Mouse (Mus musculus): ENCODE data around the gene Sox30. TPM values are rescaled to one million over a fixed set of nuclear protein-coding genes. Genes with fewer than 3 reads are reported as not detected.
"Not testable (repeated sequence)": the region's sequence is repeated elsewhere in the genome, so short reads cannot be mapped to it uniquely, and the experiment has no call there.

Sox30 gene
- total RNA-seq, 2 experiments from 2014 or later = 0.11 to 0.12 TPM

DNA sequence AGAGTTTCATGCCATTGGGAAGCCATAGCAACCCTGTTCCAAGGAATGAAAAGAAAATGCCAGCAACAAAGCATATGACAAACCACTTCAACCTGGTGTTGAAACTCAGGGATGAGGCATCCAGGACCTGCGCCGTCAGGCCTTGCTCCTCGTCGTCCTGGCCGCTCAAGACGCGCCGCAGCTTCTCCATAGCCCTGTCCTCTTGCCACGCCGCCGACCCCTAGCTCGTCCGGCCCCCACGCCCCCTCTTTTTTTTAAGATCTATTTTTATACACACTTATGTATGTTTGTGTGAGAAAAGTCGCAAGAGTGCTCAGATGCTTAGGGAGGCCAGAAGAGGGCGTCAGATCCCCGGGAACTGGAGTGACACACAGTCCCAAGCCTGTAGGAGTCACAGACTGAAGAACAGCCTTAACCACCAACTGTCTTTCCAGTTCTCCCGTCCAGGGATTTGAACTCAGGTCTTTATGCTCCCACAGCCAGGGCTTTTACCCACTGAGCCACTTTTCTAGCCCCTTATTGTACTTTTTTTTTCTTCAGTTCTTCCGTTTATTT is 72.1 kb downstream of the Sox30 start, which contains the start of gene Gm12166:
Gm12166 (minus strand) TSS at position 217 of the 555 bp plus-strand sequence.
- peak in 1 of 2 experiments; percentile 73 for DNase-seq (ENCODE audit: extremely low spot score in 1 of 2, low spot score in 2 of 2)
- intact Hi-C loops (cut with DNase I) = not testable (repeated sequence)

DNA sequence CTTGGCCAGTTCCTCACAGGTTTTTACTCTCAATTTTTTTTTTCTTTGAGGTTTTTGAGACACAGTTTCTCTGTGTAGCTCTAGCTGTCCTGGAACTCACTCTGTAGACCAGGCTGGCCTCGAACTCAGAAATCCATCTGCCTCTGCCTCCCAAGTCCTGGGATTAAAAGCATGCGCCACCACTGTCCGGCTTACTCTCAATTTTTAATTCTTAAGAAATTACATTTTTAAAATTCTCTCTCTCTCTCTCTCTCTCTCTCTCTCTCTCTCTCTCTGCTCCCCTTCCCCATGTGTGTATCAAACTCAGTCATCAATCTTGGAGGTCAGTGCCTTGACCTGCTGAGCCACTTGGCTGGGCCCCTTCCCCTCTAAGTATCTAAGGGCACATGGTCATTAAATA is 73.3 kb downstream of the Sox30 start:
- intact Hi-C loops (cut with DNase I); DNase-seq (ENCODE audit: extremely low spot score in 1 of 2, low spot score in 2 of 2): not testable (repeated sequence)

DNA sequence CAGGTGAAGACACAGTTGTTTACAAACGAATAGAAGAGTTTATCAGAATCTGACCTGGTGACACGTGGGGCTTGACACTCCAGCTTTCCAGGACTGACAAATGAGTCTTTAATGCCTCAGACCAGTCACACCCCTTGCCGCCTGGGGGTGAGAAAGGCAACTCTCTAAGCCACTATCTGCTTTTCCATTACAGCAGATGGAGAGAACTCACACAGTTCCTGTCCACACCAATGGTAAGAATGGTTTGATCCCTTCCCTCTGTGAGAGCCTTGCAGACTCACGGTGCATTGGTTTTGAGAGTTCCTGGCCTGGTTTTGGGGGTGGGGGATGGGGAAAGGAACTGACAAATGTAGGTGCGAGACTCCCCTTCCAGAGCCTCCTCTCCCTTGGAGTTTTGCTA is 74.2 kb downstream of the Sox30 start:
- intact Hi-C loops (cut with DNase I) = no loop called here
- DNase-seq (ENCODE audit: extremely low spot score in 1 of 2, low spot score in 2 of 2) = no peak

DNA sequence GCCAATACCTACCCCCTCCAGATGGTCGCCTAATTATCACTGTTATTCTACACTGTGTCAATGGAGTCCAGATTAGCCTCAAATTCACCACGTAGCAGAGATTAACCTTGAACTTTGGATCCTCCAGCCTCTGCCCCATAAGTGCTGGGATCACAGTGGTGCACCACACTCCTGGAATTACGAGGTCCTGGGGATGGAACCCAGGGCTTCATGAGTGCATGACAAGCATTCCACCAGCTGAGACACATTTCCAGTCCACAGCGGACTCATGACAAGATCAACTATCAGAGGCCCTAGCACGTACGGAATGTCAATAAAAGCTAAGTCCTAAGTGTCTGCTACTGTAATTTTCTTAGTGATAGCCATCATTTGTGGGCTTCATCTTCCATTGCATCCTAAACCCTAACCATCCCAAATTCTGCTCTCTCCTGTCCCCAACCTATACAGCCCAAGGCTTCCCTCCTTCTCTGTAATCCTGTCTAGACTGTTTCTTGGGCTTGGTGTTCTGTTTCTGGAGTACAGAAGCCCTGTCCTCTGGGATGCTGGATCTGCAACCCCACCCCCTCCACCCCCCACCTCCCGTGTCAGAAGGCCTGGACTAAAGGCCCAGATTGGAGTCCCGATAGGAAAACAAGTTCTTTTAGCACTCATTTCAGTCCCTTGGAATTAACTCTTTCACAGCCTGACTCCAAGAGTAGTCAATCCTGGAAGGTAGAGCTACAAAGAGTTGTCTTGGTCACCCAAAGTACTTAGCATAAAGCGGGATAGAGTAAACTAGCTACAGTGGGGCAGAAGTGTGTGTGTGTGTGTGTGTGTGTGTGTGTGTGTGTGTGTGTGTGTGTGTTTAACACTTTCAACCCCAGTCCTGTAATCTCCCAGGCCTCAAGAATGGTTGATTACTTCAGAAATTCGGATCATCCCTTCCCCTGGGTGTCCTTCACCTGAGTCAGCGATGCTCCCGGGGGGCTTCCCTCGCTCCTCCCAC is 75.1 kb downstream of the Sox30 start:
- intact Hi-C loops (cut with DNase I) = loop anchor here (5.0 kb wide), 3 partner anchors 77 to 147 kb away; partner anchors contain the start of gene Thg1l
- DNase-seq (ENCODE audit: extremely low spot score in 1 of 2, low spot score in 2 of 2) = no peak

- intact Hi-C loops (cut with DNase I) = loop anchor here (5.0 kb wide), 3 partner anchors 76 to 146 kb away; partner anchors contain the start of gene Thg1l
- DNase-seq (ENCODE audit: extremely low spot score in 1 of 2, low spot score in 2 of 2) = peak; percentile 54 to 88
Observed at GRCm38 (mm10) chr11:46055896-46056769, 76.0 kb downstream of the Sox30 start, which contains the start of gene Adam19. Gene Adam19 (plus strand): TSS chr11:46055992.

- intact Hi-C loops (cut with DNase I) = loop anchor here (5.0 kb wide), 3 partner anchors 75 to 145 kb away; partner anchors contain the start of gene Thg1l
- DNase-seq (ENCODE audit: extremely low spot score in 1 of 2, low spot score in 2 of 2) = peak in 1 of 2 experiments; percentile 52
Observed at GRCm38 (mm10) chr11:46056770-46057411, 76.8 kb downstream of the Sox30 start.

DNA sequence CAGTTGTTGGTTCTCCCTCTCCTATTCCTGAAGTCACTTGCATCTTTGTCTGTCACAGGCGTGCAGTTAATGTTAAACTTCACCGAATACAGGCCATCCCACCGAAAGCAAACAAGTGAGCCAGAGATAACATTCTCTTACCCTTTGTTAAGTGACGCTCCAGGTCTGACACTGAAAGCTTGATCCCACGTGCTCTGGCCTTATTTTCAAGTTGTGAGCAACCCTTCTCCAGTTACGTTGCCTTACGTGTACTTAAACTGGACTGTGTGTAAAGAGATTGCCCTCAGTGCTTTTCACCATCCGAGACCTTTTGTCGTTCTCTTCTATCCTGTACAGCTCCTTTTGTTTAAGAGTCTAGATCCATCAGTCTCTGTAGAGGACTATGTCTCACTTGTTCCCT is 77.9 kb downstream of the Sox30 start:
- DNase-seq (ENCODE audit: extremely low spot score in 1 of 2, low spot score in 2 of 2) = no peak

GRCm38 (mm10) chr11:46058916-46059315 is 78.8 kb downstream of the Sox30 start:
- no peak for DNase-seq (ENCODE audit: extremely low spot score in 1 of 2, low spot score in 2 of 2)
- intact Hi-C loops (cut with DNase I) = loop anchor here (5.0 kb wide), 3 partner anchors 73 to 143 kb away; partner anchors contain the start of gene Thg1l

More for the DNA sequence above, 77.9 kb downstream of the Sox30 start:
- intact Hi-C loops (cut with DNase I) = loop anchor here (5.0 kb wide), 3 partner anchors 74 to 144 kb away; partner anchors contain the start of gene Thg1l

GRCm38 (mm10) chr11:46059887-46060650 is 80.0 kb downstream of the Sox30 start:
- intact Hi-C loops (cut with DNase I) = loop anchor here (5.0 kb wide), 3 partner anchors 72 to 142 kb away; partner anchors contain the start of gene Thg1l
- DNase-seq (ENCODE audit: extremely low spot score in 1 of 2, low spot score in 2 of 2) = no peak

DNA sequence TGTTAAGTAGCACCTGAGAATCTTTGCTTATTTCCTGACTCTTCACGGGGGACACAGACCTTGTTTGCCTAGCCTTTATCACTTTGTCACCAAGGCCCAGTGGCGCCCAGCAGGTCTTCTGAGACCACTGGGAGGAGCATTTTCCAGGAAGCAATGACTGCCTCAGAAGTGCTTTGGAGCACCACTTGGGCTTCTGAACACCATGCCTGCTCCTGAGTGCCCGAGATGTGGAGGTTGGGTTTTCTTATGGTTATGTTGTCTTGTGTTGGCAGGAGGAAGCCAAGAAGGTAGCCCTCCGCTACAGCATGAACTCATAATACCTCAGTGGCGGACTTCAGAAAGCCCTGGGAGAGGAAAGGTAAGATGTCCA is 80.5 kb downstream of the Sox30 start:
- DNase-seq (ENCODE audit: extremely low spot score in 1 of 2, low spot score in 2 of 2) = no peak
- intact Hi-C loops (cut with DNase I) = no loop called here

DNA sequence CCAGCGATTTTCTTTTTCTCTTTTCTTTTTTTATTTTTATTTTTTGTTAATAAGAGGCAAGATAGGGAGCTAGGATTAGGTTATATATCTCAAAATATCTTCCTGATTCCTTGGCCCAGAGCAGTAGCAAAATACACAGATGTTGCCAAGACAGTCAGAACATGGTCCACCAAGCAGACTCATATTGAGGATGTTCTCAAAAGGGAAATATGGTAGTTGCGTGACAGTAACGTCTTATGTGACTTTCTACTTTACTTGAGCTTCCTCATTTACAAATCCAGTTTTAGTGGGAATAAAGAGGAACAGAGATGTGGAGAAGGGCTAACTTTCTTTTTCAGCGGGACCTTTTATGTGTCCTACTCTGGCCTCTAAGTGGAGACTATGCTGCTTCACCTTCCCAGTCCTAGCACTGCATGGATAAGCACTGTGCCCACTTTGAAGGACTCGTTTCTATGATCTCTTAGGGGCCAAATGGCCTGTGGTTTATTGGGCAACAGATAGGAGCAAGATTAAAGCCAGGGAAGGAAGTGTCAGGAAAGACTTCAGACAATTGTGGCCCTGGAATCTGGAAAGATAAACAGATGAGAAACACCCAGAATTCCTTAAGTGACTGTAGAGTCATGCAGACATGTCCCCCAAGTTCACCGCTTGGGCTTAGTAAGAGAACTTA is 81.8 kb downstream of the Sox30 start:
- intact Hi-C loops (cut with DNase I) = no loop called here
- no peak for DNase-seq (ENCODE audit: extremely low spot score in 1 of 2, low spot score in 2 of 2)

GRCm38 (mm10) chr11:46062569-46062968 is 82.5 kb downstream of the Sox30 start:
- DNase-seq (ENCODE audit: extremely low spot score in 1 of 2, low spot score in 2 of 2) = no peak
- intact Hi-C loops (cut with DNase I) = no loop called here

GRCm38 (mm10) chr11:46062993-46063731 is 83.1 kb downstream of the Sox30 start:
- no peak for DNase-seq (ENCODE audit: extremely low spot score in 1 of 2, low spot score in 2 of 2)
- intact Hi-C loops (cut with DNase I) = no loop called here

- DNase-seq (ENCODE audit: extremely low spot score in 1 of 2, low spot score in 2 of 2) = peak in 1 of 2 experiments; percentile 77
- intact Hi-C loops (cut with DNase I) = no loop called here
Observed at GRCm38 (mm10) chr11:46064767-46065166, 84.7 kb downstream of the Sox30 start.

DNA sequence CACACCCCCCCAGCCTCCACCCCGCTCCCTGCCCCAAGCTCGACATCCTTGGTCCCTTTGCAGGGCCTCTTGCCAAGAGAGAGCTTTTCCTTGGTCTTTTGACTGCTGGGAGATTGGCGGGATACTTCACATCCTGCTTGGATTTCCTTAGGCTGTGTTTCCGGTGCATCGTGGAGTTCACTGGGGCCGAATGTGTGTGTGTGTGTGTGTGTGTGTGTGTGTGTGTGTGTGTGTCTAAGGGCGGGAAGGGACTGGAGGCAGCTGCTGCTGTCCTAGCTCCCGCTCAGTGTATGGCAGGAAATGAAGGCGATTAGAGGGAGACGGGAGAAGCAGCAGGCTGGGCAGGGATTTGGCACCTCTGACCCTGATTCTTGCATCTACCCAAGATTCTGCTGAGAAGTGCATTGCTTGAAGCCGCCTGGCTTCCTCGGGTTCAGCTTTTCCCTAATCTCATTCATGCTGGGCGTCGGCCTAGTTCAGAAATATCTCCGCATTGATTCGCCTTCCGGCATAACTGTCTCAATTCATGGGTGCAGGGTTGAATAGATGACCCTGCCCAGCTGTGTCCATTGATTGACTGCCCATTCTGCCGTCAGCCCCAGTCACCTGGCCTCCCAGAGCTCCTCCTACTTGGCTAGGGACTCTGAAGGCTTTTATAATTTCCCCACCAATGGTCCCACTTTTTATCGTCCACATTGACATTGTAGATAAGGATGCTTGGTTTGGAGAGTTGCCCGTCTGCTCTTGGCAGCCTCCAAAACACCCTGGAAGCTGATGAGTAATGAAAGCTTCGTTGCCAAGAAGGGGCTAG is 85.3 kb downstream of the Sox30 start:
- DNase-seq (ENCODE audit: extremely low spot score in 1 of 2, low spot score in 2 of 2) = peak in 1 of 2 experiments; percentile 77
- intact Hi-C loops (cut with DNase I) = no loop called here
